Mouse (Mus musculus): ENCODE data around the gene Cldn5.

Gene Cldn5

GRCm38 (mm10) chr16:18785485-18785884 is 8.8 kb downstream of the Cldn5 start:
- no peak for DNase-seq (ENCODE audit: low read depth)

GRCm38 (mm10) chr16:18786652-18787051 is 10.0 kb downstream of the Cldn5 start:
- DNase-seq (ENCODE audit: low read depth) = no peak

- peak; percentile 67 for DNase-seq (ENCODE audit: low read depth)
Measured at GRCm38 (mm10) chr16:18788627-18789406, 12.2 kb downstream of the Cldn5 start.

- DNase-seq (ENCODE audit: low read depth) = peak; percentile 11
Measured at GRCm38 (mm10) chr16:18795223-18795899, 18.7 kb downstream of the Cldn5 start.

GRCm38 (mm10) chr16:18796645-18797044 is 20.0 kb downstream of the Cldn5 start:
- DNase-seq (ENCODE audit: low read depth) = no peak

- DNase-seq (ENCODE audit: low read depth) = no peak
Measured at GRCm38 (mm10) chr16:18798151-18798550, 21.5 kb downstream of the Cldn5 start.

GRCm38 (mm10) chr16:18798841-18799240 is 22.2 kb downstream of the Cldn5 start:
- DNase-seq (ENCODE audit: low read depth) = peak; percentile 24

GRCm38 (mm10) chr16:18805746-18806145 is 29.1 kb downstream of the Cldn5 start:
- no peak for DNase-seq (ENCODE audit: low read depth)

GRCm38 (mm10) chr16:18809001-18809400 is 32.4 kb downstream of the Cldn5 start:
- DNase-seq (ENCODE audit: low read depth) = peak; percentile 84

GRCm38 (mm10) chr16:18811032-18811431 is 34.4 kb downstream of the Cldn5 start:
- no peak for DNase-seq (ENCODE audit: low read depth)

- peak; percentile 99 for DNase-seq (ENCODE audit: low read depth)
Measured at GRCm38 (mm10) chr16:18811468-18812384, 35.1 kb downstream of the Cldn5 start, which contains the start of the genes Ufd1 and Cdc45. Ufd1 (plus strand) TSS chr16:18811779. Cdc45 (minus strand) TSS chr16:18811987.

GRCm38 (mm10) chr16:18812385-18812910 is 35.8 kb downstream of the Cldn5 start:
- no peak for DNase-seq (ENCODE audit: low read depth)

GRCm38 (mm10) chr16:18822356-18822755 is 45.7 kb downstream of the Cldn5 start:
- no peak for DNase-seq (ENCODE audit: low read depth)

GRCm38 (mm10) chr16:18822925-18823324 is 46.3 kb downstream of the Cldn5 start:
- no peak for DNase-seq (ENCODE audit: low read depth)

All from 416B (cell line).